Mouse (Mus musculus) mature B cell (primary cell): ENCODE data around the gene Pla2g2d.
"Not testable (repeated sequence)": the region's sequence is repeated elsewhere in the genome, so short reads cannot be mapped to it uniquely, and the experiment has no call there.

Experiments used
- in situ Hi-C: fragments of 300-500 bp; cut with MboI; formaldehyde crosslinking; loops from 2 replicates; pipeline ENCODE4 v1.14.3; 2019

Pla2g2d gene

DNA sequence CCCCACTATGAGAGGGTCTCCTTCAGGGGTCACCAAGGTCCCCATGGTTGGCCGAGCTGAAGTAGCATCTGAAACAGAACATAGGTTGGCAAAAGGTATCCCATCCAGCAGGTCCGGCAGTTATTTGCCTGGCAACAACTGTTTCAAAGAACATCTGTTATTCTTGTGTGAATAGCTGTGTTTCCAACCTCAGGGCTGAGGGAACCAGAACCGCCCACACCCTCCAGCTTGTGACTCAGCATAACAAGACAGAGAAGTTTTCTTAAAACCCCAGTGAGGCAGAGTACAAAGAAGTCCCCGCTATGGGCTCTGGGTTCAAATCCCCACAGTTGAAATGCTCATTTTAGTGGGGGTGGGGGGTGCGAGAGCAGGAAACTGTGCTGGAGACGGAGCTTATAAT, 6.6 kb downstream of the Pla2g2d start:
- in situ Hi-C loops, result no loop called here

DNA sequence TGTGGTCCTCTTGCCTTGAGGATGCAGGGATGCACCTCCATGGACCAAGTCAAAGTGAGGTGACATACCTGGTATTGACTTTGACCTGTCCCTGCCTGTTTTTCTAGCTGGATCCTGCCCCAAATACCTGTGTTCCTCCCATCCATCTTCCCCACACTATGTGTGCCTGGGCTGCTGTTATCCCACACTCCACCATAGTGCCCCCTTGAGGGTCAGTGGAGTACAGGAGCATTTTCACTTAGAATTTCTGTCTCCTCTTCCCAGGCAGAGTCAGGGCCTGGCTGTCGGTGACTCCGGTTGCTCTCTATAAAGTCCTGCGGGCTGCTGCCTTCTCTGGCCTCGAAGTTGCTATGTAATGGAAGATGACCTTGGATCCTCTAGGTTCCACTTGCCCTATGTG, 10.2 kb downstream of the Pla2g2d start:
- in situ Hi-C loops, result no loop called here

DNA sequence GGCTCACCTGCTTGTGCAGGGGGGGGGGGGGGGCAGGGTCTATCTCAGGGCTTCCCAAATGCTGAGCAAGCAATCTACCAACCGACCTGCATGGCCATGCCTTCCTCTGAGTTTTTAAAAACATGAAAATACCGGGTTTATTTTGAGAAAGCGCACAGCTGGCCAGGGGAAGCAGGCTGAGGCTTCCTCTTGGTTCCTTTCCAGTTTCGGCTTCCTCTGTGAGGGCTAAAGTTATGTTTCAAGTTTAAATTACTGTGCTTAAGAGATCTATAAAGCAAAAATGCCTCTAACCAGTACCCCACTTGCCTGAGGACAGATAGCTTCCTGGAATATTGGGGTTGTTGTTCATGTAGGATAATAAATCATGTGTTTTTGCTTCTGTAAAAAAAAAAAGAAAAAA, 10.6 kb downstream of the Pla2g2d start:
- in situ Hi-C loops, result no loop called here

DNA sequence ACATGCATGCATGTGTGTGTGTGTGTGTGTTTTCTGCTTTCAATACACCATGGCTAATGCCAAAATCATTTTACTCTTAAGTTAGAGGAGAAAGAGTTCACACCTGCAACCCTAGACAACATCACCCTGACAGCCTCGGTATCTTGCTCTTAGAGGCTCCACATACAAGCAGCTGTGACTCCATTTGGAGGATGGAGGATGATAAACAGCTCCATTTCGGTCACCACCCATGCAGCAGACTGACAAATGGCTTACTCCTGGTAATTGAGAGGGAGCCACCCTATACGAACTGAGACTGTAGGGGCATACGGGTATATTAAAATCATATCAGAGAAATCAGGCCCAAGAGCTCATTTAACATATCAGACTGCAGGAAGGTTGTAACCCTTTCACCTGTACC, 12.8 kb downstream of the Pla2g2d start:
- in situ Hi-C loops, result no loop called here

DNA sequence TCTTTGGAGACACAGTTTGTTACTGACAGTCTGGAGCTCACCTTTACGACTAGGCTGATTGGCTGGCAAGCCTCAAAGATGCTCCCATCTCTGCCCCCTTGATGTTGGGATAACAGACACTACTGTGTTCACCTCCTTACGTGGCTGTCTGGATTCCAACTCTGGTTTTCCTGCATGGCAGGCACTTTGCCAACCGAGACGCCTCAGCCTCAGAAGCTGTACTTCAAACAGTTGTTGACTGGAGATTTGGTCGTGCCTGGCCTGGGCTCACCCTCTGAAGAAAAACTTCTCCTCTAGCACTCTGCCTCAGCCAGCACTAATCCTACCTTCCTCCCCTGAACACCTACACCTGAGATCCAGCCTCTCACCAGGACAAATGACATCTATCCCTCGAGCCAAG, 15.9 kb downstream of the Pla2g2d start:
- in situ Hi-C loops, result no loop called here

DNA sequence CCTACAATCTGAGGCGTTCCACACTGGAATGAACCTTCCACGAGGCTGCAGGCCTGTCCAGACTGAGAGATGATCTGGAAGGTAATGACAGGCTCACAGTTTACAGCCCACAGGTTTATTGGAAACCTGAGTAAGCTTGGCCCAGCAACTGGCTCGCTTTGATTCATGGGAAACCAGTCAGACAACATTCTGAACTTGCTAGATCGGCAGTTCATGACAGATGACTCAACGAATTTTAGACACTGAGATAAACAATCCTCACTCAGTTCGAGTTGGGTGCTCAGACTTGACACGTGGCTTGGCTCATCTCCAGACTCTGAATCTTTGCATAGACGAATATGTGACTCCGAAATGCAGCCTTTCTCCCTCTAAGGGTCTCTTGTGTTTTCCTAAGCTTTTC, 17.1 kb downstream of the Pla2g2d start:
- in situ Hi-C loops, result no loop called here

DNA sequence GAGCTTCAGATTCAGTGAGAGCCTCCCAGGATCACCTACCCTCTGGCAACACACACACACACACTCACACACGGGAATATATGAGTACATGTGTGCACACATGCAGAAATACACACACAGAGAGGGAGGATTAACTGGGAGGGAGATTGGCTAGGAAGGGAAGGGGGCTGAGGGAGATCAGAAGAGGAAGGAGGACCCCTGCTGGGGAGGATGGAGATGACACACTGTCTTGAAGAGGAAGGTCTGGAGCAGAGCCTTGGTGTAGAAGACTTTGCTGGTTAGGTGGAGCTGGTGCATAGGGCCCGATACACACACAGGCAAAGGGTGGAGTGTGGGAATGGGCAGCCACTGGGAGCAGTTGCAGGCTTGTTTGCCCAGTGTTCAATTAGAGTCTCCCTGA, 17.7 kb downstream of the Pla2g2d start:
- in situ Hi-C loops, result no loop called here

DNA sequence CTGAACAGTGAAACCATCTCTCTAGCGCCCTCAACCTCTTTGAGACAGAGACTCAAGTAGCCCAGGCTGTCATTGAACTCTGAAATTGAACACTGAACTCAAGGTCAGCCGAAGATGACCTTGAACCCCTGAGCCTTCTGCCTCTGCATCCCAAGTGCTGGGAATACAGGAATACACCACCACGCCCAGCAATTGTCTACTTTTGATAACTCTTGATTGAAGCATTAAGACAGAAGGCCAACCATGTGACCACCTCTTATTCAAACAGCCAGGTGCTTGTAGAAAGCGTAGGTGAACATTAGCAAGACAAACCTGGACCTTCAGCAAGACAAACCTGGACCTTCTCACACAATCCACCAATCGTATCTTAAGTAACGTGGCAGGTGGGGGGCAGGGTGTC, 18.8 kb downstream of the Pla2g2d start:
- in situ Hi-C loops, result no loop called here

DNA sequence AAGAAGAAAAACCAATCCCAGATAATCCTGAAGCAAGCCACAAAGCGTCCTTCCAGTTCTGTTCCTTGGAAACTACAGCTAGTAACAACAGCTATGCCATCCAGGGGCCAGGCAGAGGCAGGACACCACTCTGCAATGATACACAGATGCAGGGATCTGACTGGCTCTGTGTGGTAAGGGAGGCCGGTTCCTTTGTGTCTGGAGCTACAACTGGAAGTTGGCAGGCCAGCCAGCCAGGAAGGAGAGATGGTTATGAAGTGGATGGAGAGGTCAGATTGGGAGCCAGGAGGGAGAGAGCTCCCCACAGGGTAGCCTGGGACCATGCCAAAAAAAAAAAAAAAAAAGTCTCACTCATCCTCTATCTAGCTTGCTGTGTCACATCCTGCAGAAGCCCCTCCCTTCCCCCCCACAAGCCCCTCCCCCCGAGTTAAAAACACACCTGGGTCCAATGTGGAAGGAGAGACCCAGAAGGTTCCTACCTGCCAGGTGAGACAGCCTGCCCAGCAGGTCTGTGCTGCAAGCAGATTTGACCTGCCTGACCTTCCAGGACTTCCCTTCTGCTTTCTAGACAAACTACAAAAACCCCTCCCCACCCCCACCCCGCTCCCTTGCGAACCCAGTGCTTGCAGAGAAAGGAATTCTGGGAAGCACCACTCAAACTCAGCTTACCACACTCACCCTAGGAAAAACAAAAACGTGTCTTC, 21.1 kb downstream of the Pla2g2d start:
- in situ Hi-C loops, result no loop called here

DNA sequence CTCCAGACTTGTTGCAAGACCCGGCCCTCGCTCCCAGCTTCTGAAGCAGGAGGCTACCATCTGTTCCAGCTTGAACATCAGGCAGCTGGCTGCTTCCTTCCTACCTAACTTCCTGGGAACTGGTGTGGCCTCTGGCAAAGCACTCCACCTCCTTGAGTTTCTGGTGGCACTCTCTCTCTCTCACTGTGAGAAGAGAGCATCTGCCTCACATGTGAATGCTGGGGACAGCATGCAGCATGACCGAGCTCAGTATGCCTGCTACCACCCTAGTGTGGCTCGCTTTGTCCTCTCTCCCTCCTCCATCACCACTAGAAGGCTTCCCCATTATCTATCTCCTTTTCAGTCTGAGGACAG, 21.7 kb downstream of the Pla2g2d start:
- in situ Hi-C loops, result no loop called here

DNA sequence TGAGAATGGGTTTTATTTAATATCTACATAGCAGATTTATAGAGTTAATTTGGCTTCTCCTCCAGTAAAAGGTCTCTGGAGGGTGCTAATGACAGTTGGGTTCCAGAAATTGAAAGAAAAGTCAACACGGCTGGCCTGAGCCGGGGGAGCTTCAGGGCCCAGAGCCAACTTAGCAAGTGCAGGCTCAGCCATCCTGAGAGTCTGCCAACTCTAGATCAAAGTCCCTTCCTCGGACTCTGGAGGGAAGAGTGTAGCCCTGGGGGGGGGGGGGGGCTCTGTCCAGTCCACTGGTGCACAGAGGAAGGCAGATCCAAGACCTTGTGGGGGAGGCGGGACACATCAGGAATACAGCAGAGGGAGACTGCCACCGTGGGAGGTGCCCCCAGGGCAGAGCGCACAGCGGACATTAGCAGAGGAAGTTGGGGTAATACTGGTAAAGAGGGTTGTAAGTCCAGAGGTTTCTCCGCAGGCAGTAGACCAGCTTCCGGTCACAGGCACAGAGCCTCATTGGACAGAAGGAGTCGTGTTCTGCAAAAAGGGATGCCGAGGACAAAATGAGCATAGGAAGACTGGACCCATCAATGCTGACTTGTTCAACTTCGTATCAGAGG, 24.7 kb downstream of the Pla2g2d start:
- in situ Hi-C loops, result no loop called here

DNA sequence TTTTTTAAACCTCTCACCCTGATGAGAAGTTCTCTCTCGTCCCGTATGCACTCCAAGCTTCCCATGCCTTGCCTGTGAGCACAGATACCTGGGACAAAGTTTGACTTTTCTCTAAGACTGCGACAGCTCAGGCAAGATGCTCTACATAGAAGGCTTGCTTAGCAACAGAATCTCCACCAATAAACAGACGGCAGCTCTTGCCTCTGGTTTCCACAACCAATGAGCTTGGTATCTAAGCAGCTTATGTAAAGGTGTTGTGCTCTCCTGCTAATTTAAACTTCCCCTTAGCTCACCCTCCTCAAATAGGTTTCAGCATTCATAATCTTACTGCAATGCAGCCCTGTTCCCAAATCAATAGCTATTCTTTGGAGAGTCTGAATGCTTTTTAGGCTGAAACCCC, 26.1 kb downstream of the Pla2g2d start:
- in situ Hi-C loops, result no loop called here

DNA sequence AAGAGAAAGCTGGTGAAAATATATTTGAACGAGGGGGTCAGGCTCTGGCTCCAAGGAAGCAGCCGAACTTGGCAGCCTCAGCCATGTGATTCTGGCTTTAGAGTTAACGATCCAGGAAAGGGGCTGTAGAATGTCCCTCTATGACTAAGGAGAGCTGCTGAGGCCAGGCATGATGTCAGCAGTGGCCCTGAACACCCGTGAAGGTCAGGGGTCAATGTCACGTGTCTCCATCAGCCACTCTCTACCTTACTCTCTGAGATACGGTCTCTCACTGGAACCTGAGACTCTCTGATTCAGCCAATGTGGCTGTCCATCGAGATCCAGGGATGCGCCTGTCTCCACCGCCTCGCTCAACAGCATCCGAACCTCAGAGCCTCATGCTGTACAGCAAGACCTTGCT, 27.4 kb downstream of the Pla2g2d start:
- in situ Hi-C loops, result no loop called here

DNA sequence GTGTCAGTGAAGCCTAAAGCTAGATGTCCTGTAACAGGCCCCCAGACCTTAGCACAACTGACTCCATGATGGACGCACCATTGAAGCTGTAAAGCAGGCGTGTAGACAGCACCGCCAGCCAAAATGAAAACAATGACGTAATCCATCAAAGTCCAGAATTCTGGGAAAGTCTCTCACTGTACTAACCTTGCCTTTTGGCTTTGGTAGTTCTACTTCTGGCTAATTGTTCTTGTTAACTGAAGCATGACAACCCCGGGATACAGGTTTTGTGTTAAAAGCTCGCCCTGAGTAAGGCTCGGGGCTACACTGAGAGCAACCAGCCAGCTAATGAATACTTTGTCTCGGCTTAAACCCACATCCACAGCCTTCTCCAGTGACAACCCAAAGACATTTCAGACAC, 29.7 kb downstream of the Pla2g2d start:
- in situ Hi-C loops, result no loop called here

DNA sequence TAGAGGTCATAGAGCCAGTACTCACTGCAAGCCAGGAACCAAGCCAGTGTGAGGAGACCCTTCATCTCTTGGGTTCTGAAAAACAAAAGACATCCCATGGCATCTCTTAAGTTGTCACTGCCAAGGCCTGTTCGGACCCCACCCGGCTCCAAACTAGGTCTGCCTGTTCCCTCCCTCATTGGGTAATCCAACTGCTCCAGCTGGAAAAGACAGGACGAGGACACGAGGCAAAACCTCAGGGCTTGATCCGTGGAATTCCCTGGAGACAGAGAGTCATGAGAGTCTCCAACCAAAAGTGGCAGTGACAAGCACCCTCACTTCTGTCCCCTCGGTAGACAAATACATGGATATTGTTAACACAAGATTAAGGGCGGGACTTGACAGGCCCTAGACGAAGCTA, 30.6 kb downstream of the Pla2g2d start:
- in situ Hi-C loops, result no loop called here

DNA sequence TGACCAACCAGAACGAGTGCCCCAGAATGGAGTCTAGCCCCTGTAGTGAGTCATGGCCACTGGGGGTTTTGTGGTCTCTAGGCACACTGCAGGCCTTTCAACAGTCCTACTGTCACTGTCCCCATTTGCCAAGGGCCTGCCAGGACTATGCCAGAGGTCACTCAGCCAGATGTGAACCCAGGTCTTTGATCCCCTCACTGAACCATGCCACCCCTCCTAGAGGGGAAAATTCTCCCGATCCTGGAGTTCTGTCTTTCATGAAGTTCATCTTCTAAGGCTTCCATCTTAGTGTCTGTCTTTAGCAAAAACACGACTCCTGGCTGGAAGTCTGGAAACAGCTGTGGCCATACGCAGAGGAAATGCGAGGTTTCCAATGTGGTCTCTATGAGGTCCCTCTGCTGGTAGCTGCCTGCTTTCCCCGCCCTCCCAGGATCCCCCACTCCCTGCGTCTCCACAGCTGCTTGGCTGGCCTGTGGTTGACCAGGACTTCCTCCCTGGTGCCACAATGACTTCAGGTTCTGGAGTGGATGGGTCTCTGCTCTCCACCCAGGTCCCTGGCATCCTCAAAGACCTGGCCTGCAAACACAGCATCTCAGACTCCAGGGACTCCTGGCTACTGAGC, 31.5 kb downstream of the Pla2g2d start:
- in situ Hi-C loops, result no loop called here

DNA sequence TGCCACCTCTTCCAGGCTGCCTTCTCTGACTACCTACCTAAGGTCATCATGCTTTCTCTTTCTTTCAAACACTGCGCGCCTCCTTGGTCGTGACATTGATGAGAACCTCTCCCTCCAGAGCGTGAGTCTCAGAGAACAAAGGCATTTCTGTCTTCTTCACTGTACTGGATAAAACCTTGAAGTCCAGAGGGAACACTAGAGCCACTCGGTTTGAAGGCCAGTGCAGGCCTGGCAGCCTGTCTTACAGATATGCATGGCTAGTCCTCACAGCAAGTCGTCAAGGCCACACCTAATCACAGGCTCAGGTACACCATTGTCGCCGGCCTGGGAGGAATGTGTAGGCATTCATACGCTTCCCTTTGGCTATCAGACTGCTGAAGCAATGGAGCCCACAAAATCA, 40.6 kb downstream of the Pla2g2d start:
- in situ Hi-C loops, result no loop called here

DNA sequence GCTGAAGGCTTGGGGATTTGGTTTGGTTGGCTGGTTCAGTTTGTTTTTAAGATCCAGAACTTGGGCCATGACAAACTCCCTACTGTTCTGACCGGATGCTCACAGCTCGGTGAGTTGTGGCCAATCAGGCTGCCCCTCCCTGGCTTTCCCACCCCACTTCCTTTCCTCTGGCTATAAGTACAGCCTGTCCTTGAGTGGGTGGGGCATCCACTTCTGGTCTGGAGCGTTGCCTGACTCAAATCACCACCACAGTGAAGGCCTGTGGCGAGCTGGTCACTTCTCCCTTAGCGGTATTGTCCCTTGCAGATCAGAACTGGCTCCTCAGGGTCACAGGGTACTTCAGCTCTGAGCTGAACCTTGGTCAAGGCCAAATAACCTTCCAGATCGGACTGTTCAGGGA, 42.2 kb downstream of the Pla2g2d start:
- in situ Hi-C loops, result no loop called here

DNA sequence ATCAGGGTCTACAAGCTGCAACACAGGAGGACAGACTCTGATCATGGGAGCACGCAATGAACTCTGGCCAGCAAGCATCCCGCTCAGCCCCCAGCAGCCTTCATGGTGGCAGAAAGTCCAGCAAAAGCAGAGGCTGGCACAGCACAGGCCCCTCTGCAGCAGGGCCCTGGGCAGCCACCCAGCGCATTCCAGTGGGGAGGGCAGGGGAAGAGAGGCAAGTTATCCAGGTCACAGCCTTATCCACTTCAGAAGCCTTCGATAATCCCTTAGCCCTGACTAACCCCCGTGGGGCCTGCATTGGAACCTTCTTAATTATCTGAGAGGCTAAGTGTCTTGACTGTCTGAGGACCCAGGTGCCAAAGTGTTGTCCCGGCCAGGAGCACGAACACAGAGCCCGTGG, 43.6 kb downstream of the Pla2g2d start:
- in situ Hi-C loops, result no loop called here

DNA sequence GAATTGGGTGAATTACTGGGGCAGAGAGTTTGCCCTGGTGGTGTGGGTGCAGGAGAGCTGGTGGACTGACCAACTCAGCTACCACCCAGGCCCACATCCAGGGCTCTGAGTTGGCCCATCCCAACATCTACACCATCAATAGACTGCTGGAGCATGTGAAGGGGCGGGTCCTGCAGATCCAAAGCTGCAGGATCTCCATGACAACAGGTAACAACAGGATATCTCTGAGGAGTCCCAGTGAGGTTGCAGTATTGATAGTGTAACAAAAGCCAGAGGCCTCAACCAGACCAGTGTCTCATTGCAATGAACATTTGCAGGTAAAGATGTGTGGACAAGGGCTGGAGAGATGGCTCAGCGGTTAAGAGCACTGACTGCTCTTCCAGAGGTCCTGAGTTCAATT, 45.5 kb downstream of the Pla2g2d start:
- in situ Hi-C loops, result no loop called here

DNA sequence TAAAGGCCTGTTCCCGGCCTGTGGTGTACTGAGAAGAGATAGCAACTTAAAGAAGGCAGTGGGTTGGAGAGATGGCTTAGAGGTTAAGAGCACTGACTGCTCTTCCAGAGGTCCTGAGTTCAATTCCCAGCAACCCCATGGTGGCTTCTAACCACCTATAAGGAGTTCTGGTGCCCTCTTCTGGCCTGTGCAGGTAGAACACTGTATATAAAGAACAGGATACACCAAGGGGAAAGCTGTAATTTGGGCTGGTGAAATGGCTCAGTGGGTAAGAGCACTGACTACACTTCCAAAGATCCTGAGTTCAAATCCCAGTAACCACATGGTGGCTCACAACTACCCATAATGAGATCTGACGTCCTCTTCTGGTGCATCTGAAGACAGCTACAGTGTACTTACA, 48.6 kb downstream of the Pla2g2d start:
- in situ Hi-C loops, result not testable (repeated sequence)

DNA sequence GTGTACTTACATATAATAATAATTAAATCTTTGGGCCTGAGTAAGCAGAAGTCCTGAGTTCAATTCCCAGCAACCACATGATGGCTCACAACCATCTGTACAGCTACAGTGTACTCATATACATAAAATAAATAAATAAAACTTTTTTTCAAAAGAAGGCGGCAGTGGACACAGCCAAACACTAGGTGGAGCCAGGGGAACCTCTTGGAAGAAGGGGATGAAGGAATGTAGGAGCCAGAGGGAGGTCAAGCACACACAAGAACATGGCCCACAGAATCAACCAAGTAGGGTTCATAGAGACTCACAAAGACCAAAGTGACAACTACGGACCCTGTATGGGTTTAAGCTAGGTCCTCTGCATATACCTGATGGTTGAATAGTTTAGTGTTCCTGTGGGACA, 49.1 kb downstream of the Pla2g2d start:
- in situ Hi-C loops, result no loop called here

DNA sequence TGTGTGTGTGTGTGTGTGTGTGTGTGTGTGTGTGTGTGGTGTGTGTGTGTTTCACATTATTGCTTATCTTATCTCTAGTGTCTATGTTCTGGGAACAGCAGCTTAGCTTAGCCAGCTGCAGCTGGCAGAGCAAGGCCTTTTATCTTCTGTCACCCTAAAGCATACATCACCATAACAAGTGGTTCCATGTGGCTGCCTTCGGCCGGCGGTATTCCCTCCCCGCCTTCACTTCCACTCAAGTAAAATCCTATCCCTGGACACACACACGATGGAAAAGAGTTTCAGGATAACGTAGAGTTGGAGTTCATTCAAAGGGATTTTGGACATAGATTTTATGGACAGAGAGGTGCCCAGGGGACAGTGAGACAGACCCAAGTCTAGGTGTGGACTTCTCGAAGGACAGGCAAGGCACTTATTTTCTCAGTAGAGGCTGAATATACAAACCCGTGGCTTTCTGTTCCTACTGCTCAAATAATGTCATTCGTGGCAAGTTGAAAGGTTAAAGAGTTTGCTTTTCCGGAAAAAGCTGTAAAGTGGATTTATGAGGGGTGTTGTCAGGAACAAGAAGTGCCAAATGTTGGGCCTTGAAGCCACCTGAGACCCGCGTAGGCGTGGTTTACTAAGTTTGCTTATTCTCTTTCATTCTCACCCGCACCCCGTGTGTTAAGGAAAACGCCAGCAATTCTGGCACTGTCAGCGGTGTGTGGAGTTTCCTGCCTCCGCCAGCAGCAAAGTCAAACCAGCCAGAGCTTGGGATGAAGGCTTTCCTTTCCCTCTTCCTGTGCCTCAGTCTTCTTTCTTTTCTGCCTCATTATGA, 50.4 kb downstream of the Pla2g2d start:
- in situ Hi-C loops, result no loop called here
